Mouse (Mus musculus) hindbrain, embryonic 14.5 days (tissue): ENCODE results near the gene Olfr680-ps1. TPM values are rescaled to one million over a fixed set of nuclear protein-coding genes. Genes with fewer than 3 reads are reported as not detected.
"Not testable (repeated sequence)": the region's sequence is repeated elsewhere in the genome, so short reads cannot be mapped to it uniquely, and the experiment has no call there.

ENCODE experiments used
- ATAC-seq: fragments of 200-750 bp; cut with Nextera tagmentation; 2 replicates; pipeline ENCODE4 v1.8.0; 2017; ENCODE audit warnings: moderate number of reproducible peaks, mild to moderate bottlenecking, moderate TSS enrichment, moderate library complexity; ENCODE audit not compliant: low FRiP score
- DNase-seq: peaks from one replicate; pipeline ENCODE4 v3.0.0-alpha.2; 2015; ENCODE audit warnings: low spot score
- H3K27ac ChIP-seq: fragments of 300-500 bp; sonication (generic); 2 replicates; pipeline ENCODE4 v1.5.1; 2014; ENCODE audit warnings: mild to moderate bottlenecking, moderate library complexity
- H3K27me3 ChIP-seq: fragments of 300-500 bp; sonication (generic); 2 replicates; pipeline ENCODE4 v1.6.1; 2014; ENCODE audit warnings: mild to moderate bottlenecking, low read length, mixed read lengths; ENCODE audit not compliant: control insufficient read depth, insufficient read depth
- H3K36me3 ChIP-seq: fragments of 300-500 bp; sonication (generic); replicated peaks from 2 replicates; pipeline ENCODE4 v1.6.1; 2014; ENCODE audit not compliant: control insufficient read depth, insufficient read depth
- H3K4me1 ChIP-seq: fragments of 300-500 bp; sonication (generic); replicated peaks from 2 replicates; pipeline ENCODE4 v1.6.1; 2014; ENCODE audit warnings: antibody characterized with exemption, low read length, mixed read lengths; ENCODE audit not compliant: control insufficient read depth, insufficient read depth
- H3K4me2 ChIP-seq: fragments of 300-500 bp; sonication (generic); replicated peaks from 2 replicates; pipeline ENCODE4 v1.6.1; 2014; ENCODE audit warnings: mild to moderate bottlenecking, moderate library complexity
- H3K4me3 ChIP-seq: fragments of 300-500 bp; sonication (generic); replicated peaks from 2 replicates; pipeline ENCODE4 v1.5.1; 2014; ENCODE audit warnings: mild to moderate bottlenecking, low read length
- H3K9ac ChIP-seq: fragments of 300-500 bp; sonication (generic); 2 replicates; pipeline ENCODE4 v1.6.1; 2014
- H3K9me3 ChIP-seq: fragments of 300-500 bp; sonication (generic); 2 replicates; pipeline ENCODE4 v1.6.1; 2016; ENCODE audit warnings: low read length; ENCODE audit not compliant: control insufficient read depth
- WGBS: fragments of 180-500 bp; shearing (Covaris S2); extraction: QIAGEN DNeasy Blood & Tissue Kit; methylation state at CpG from one replicate; pipeline ENCODE4 v1.1.7; 2014; 5-methylcytosine and 5-hydroxymethylcytosine counted together
- polyA plus RNA-seq: library from polyadenylated mRNA; unstranded; fragments of >200 nt; fragmentation: Nextera tagmentation; extraction: Ambion mirVana; gene quantifications from 2 replicates; pipeline ENCODE4 v1.2.1, GENCODE M21; 2014

Olfr680-ps1 gene
- not detected in 2 replicates for polyA plus RNA-seq

- H3K4me2 ChIP-seq, H3K4me1 ChIP-seq, H3K27me3 ChIP-seq, H3K9ac ChIP-seq, H3K9me3 ChIP-seq, DNase-seq, ATAC-seq, H3K27ac ChIP-seq, H3K4me3 ChIP-seq, H3K36me3 ChIP-seq: not testable (repeated sequence)
Measured at GRCm38 (mm10) chr7:105092717-105093116, at the start of gene Olfr680-ps1. Gene Olfr680-ps1, minus strand, starts transcription at chr7:105092817.

GRCm38 (mm10) chr7:105141275-105141674 is 48.7 kb upstream of the Olfr680-ps1 start:
- 92% methylated on average over 2 of the region's 2 CpGs for WGBS
- ATAC-seq (no peak), DNase-seq (no peak)
- no peak overlapping the region for H3K9ac ChIP-seq
- no peaks in the 10 kb centered on the region for H3K27me3 ChIP-seq
- H3K36me3 ChIP-seq, result no peaks in the 10 kb centered on the region
- H3K4me1 ChIP-seq, result no peaks in the 10 kb centered on the region
- H3K9me3 ChIP-seq, result no peaks in the 10 kb centered on the region
- H3K27ac ChIP-seq, result no peak overlapping the region
- H3K4me2 ChIP-seq, result no peak overlapping the region
- H3K4me3 ChIP-seq, result no peak overlapping the region

DNA sequence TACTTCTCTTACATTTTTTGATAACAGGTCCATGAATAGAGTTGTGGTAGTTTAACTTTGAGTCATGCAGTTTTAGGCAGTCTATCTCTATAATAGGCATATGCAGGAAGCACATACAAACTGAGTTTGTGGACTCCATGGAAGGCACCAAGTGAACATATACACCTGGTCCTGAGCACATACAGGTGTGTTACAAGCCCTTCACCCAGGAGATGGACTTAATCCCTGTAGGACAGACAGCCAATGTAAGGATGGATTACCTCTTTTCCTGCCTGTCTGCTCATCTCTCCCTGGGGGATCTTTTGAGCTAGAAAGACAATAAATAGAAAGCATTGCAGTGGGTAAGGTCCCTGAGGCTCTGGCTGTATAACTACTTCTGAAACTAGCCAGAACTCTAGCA is 23.9 kb upstream of the Olfr680-ps1 start, which contains the start of gene Olfr681:
Gene Olfr681, plus strand, starts transcription at position 301 of the 400 bp plus-strand sequence.
- Histone ChIP-seq H3K4me1 (no peaks in the 10 kb centered on the region), H3K4me2 (no peak within 1 kb of the TSS), H3K4me3 (no peak within 1 kb of the TSS), H3K27ac (no peak within 1 kb of the TSS), H3K9me3 (no peaks in the 10 kb centered on the region), H3K36me3 (no peaks in the 10 kb centered on the region), H3K9ac (no peak within 1 kb of the TSS), H3K27me3 (no peaks in the 10 kb centered on the region)
- DNase-seq (no peak), ATAC-seq (no peak)

DNA sequence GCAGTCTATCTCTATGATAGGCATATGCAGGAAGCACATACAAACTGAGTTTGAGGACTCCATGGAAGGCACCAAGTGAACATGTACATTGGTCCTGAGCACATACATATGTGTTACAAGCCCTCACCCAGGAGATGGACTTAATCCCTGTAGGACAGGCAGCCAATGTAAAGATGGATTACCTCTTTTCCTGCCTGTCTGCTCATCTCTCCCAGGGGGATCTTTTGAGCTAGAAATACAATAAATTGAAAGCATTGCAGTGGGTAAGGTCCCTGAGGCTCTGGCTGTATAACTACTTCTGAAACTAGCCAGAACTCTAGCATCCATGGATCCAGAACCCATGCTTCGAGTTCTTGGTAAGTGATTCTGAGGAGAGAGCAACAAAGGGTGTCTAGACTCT is 11.7 kb downstream of the Olfr680-ps1 start, which contains the start of gene Olfr679:
Gene Olfr679, plus strand, starts transcription at position 301 of the 400 bp plus-strand sequence.
- no peak for DNase-seq
- H3K4me1 ChIP-seq, result no peaks in the 10 kb centered on the region
- no peaks in the 10 kb centered on the region for H3K9me3 ChIP-seq
- H3K4me3 ChIP-seq, result no peak within 1 kb of the TSS
- no peaks in the 10 kb centered on the region for H3K36me3 ChIP-seq
- no peaks in the 10 kb centered on the region for H3K27me3 ChIP-seq
- no peak within 1 kb of the TSS for H3K4me2 ChIP-seq
- WGBS, result 70% methylated on average over 1 of the region's 1 CpGs
- H3K27ac ChIP-seq, result no peak within 1 kb of the TSS
- no peak within 1 kb of the TSS for H3K9ac ChIP-seq
- no peak for ATAC-seq

DNA sequence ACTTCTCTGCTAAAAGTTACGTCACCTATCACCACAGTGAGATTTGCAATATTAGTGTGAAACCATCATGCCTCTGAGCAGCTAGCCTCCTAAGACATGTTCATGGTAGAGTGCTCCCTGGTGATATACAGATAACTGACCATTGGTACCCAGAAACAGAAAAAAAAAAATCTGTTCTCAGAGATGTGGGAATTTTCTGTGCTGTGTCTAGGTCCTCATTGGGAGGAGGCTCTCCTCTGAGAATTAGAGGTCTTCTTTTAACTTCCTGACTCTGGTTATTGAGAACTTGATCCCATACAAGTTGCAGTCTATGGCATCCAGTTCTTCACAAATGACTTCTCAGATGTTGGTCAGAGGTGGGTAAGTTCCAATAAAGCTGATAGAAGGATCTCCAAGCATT is 28.4 kb downstream of the Olfr680-ps1 start, which contains the start of gene Olfr678:
Gene Olfr678, plus strand, starts transcription at position 301 of the 400 bp plus-strand sequence.
- no peak within 1 kb of the TSS for H3K4me2 ChIP-seq
- no peaks in the 10 kb centered on the region for H3K4me1 ChIP-seq
- no peaks in the 10 kb centered on the region for H3K27me3 ChIP-seq
- H3K36me3 ChIP-seq, result no peaks in the 10 kb centered on the region
- H3K4me3 ChIP-seq, result no peak within 1 kb of the TSS
- no peaks in the 10 kb centered on the region for H3K9me3 ChIP-seq
- WGBS, result 100% methylated on average over 1 of the region's 1 CpGs
- H3K9ac ChIP-seq, result no peak within 1 kb of the TSS
- no peak for DNase-seq
- no peak for ATAC-seq
- H3K27ac ChIP-seq, result no peak within 1 kb of the TSS

- Histone ChIP-seq H3K4me3 (no peak overlapping the region), H3K36me3 (no peaks in the 10 kb centered on the region), H3K27me3 (no peaks in the 10 kb centered on the region), H3K9me3 (no peaks in the 10 kb centered on the region), H3K4me1 (no peaks in the 10 kb centered on the region), H3K9ac (no peak overlapping the region), H3K27ac (no peak overlapping the region), H3K4me2 (no peak overlapping the region)
- no peak for DNase-seq
- ATAC-seq, result no peak
Measured at GRCm38 (mm10) chr7:105058951-105059350, 33.7 kb downstream of the Olfr680-ps1 start.

Other genes with a start within 250 kb of the Olfr680-ps1 start
- not detected in 2 replicates for gene Usp17la, start 235.8 kb downstream of the Olfr680-ps1 start, polyA plus RNA-seq
- gene Olfr665, start 214.8 kb downstream of the Olfr680-ps1 start, polyA plus RNA-seq, result not detected in 2 replicates
- not detected in 2 replicates for gene Olfr666, start 196.9 kb downstream of the Olfr680-ps1 start, polyA plus RNA-seq
- not detected in 2 replicates for gene Olfr667, start 171.3 kb downstream of the Olfr680-ps1 start, polyA plus RNA-seq
- not detected in 2 replicates for gene Olfr668, start 164.8 kb downstream of the Olfr680-ps1 start, polyA plus RNA-seq
- not detected in 2 replicates for gene Olfr669, start 158.6 kb downstream of the Olfr680-ps1 start, polyA plus RNA-seq
- gene Olfr670, start 130.2 kb downstream of the Olfr680-ps1 start, polyA plus RNA-seq, result not detected in 2 replicates
- not detected in 2 replicates for gene Olfr671, start 113.7 kb downstream of the Olfr680-ps1 start, polyA plus RNA-seq
- gene Olfr672, start 90.8 kb downstream of the Olfr680-ps1 start, polyA plus RNA-seq, result not detected in 2 replicates
- not detected in 2 replicates for gene Olfr675, start 64.4 kb downstream of the Olfr680-ps1 start, polyA plus RNA-seq
- not detected in 2 replicates for gene Olfr676, start 60.1 kb downstream of the Olfr680-ps1 start, polyA plus RNA-seq
- not detected in 2 replicates for gene Olfr677, start 41.4 kb downstream of the Olfr680-ps1 start, polyA plus RNA-seq
- not detected in 2 replicates for gene Olfr678, start 28.3 kb downstream of the Olfr680-ps1 start, polyA plus RNA-seq
- gene Olfr679, start 11.6 kb downstream of the Olfr680-ps1 start, polyA plus RNA-seq, result not detected in 2 replicates
- not detected in 2 replicates for gene Olfr681, start 24.0 kb upstream of the Olfr680-ps1 start, polyA plus RNA-seq
- not detected in 2 replicates for gene Olfr683, start 54.2 kb upstream of the Olfr680-ps1 start, polyA plus RNA-seq
- not detected in 2 replicates for gene Olfr684, start 70.8 kb upstream of the Olfr680-ps1 start, polyA plus RNA-seq
- not detected in 2 replicates for gene Olfr685, start 93.2 kb upstream of the Olfr680-ps1 start, polyA plus RNA-seq
- not detected in 2 replicates for gene Olfr686, start 114.7 kb upstream of the Olfr680-ps1 start, polyA plus RNA-seq
- gene Olfr688, start 195.3 kb upstream of the Olfr680-ps1 start, polyA plus RNA-seq, result not detected in 2 replicates
- gene Olfr689, start 218.3 kb upstream of the Olfr680-ps1 start, polyA plus RNA-seq, result not detected in 2 replicates
- not detected in 2 replicates for gene Olfr690, start 241.3 kb upstream of the Olfr680-ps1 start, polyA plus RNA-seq
- 0.14 and 0.33 TPM in 2 replicates for gene Olfr691, start 249.5 kb upstream of the Olfr680-ps1 start, polyA plus RNA-seq